Mouse (Mus musculus): ENCODE results near the gene Zmym3.
"Not testable (repeated sequence)": the region's sequence is repeated elsewhere in the genome, so short reads cannot be mapped to it uniquely, and the experiment has no call there.

The Zmym3 gene

DNA sequence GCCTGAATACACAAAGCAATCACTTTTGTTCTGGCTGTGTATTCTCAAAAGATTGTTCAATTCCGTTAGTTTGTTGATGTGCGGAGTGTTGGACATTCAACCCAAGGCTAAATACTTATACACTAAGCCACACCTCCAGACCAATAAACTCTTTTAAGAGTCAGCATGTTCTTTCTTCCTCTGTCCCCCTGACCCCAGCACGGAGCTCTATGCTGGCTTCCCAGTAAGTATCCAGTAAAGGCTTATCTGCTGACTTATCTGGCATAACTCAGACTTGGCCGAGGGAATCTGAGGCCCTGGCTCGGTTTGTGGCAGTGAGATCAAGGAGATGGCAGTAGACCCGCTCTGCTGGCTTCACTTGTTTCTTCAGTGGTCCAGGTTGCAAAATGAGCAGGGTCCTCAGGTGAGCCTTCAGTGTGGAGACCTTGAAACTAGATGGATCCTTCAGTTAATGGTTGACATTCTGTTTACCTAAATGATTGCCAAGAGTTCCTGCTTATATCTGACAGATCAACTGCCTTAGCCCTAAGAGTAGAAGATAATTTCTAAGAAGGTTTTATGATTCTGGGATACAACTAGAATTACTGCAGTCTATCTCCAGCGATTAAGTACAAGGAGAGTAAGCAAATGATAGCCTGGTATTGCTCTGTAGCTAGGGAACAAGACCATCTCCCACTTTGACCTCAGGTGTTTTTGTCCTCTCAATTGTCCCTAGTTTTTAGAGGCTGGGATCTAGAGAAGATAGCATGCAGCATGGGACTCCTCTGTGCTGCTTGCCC, 44.3 kb downstream of the Zmym3 start, which contains the start of gene Gjb1:
Gjb1 (plus strand) TSS at position 189 of the 779 bp plus-strand sequence.
- no peak for DNase-seq (ENCODE audit: low spot score in 2 of 2)

DNA sequence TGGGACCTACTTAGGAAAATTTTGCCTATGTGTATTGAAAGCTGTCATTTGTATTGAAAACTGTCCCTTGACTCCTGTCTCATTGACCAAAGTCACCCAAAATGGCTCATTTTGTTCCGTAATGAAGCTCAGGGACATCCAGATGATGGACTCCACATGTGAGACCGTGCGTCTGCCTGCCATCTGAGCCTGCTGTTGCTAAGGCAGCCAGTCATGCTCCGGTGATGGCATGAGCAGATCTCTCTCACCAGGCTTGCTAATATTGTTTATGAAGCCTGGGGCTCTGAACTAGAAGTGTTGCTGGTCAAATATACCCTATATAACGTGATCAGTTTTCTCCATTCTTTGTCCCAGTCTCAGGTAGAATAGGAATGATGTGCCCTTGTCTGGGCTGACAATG, 47.7 kb downstream of the Zmym3 start:
- DNase-seq (ENCODE audit: low spot score in 2 of 2): no peak

DNA sequence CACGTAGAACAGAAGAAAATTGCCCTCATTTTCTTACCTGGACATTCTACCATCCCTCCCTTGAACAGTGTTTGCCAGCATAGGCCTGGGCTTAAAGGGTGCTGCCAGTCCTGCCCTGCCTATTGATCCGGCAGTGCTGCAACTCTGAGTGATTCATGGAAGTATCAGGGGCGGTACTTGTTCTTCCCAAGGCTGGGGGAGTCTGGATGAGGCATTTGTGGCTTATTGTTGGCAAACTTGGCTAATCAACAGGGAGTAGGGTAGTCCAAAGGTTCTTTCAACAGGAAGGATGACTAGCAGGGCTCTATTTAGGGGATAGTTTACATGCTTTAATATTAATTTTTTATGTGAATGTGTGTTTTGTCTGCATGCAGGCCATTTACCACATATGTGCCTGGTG, 50.1 kb downstream of the Zmym3 start:
- no peak for DNase-seq (ENCODE audit: low spot score in 2 of 2)

DNA sequence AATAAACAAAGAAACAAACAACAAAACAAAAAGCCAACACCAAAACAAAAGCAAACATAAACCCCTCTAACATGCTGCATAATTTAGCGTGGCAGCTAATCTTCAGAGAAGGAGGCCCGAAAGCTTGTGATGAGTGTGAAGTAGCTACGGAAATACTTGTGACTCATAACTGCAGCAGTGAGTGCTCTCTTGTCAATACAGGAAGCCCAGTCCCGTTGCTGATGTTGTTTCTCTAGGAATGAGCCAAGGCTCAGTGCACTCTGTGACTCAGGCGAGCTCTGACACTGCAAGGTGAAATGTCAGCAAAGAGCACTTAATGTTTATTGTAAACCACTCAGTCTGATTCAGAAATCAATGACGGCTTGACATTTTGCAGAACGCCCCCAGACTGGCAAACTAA, 51.6 kb downstream of the Zmym3 start:
- DNase-seq (ENCODE audit: low spot score in 2 of 2): no peak

DNA sequence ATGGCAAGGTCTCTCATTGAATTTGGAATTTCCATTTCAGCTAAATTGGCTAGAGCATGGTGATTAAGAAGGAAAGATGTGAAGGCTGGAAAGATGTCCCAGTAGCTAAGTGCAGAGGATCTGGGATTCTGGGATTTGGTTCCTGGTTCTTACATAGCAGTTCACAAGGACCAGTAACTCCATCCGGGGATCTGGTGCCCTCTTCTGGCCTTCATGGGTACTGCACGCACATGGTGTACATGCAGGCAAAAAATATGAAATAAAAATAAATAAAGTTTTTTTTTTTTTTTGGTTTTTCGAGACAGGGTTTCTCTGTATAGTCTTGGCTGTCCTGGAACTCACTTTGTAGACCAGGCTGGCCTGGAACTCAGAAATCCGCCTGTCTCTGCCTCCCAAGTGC, 61.7 kb downstream of the Zmym3 start:
- DNase-seq (ENCODE audit: low spot score in 2 of 2): not testable (repeated sequence)
